Mouse (Mus musculus) heart, embryonic 15.5 days (tissue): Measurements from ENCODE around the gene Znhit2. TPM values are rescaled to one million over a fixed set of nuclear protein-coding genes. Genes with fewer than 3 reads are reported as not detected.

Source experiments
- ATAC-seq: fragments of 200-750 bp; cut with Nextera tagmentation; replicated peaks from 2 replicates; pipeline ENCODE4 v1.8.0; 2017; ENCODE audit warnings: low read depth, moderate TSS enrichment; ENCODE audit not compliant: insufficient number of reproducible peaks, insufficient read depth, low FRiP score
- H3K27ac ChIP-seq: fragments of 300-500 bp; sonication (generic); 2 replicates; pipeline ENCODE4 v1.5.1; 2015; ENCODE audit warnings: mild to moderate bottlenecking, inconsistent platforms
- H3K27me3 ChIP-seq: fragments of 300-500 bp; sonication (generic); 2 replicates; pipeline ENCODE4 v1.6.1; 2015; ENCODE audit warnings: inconsistent platforms
- H3K36me3 ChIP-seq: fragments of 300-500 bp; sonication (generic); 2 replicates; pipeline ENCODE4 v1.6.1; 2015; ENCODE audit warnings: mild to moderate bottlenecking, inconsistent platforms
- H3K4me1 ChIP-seq: fragments of 300-500 bp; sonication (generic); replicated peaks from 2 replicates; pipeline ENCODE4 v1.6.1; 2015; ENCODE audit warnings: inconsistent platforms
- H3K4me2 ChIP-seq: fragments of 300-500 bp; sonication (generic); 2 replicates; pipeline ENCODE4 v1.6.1; 2015; ENCODE audit warnings: inconsistent platforms, mild to moderate bottlenecking, moderate library complexity
- H3K4me3 ChIP-seq: fragments of 300-500 bp; sonication (generic); 2 replicates; pipeline ENCODE4 v1.5.1; 2015; ENCODE audit warnings: mild to moderate bottlenecking, inconsistent platforms
- H3K9ac ChIP-seq: fragments of 300-500 bp; sonication (generic); 2 replicates; pipeline ENCODE4 v1.6.1; 2015; ENCODE audit warnings: mild to moderate bottlenecking, inconsistent platforms
- H3K9me3 ChIP-seq: fragments of 300-500 bp; sonication (generic); replicated peaks from 2 replicates; pipeline ENCODE4 v1.6.1; 2016; ENCODE audit warnings: inconsistent platforms
- WGBS: fragments of 180-500 bp; shearing (Covaris S2); methylation state at CpG from one replicate; pipeline ENCODE4 v1.1.7; 2015; ENCODE audit warnings: mixed read lengths; 5-methylcytosine and 5-hydroxymethylcytosine counted together
- polyA plus RNA-seq: library from polyadenylated mRNA; unstranded; fragments of >200 nt; fragmentation: Nextera tagmentation; extraction: Ambion mirVana; gene quantifications from 2 replicates; pipeline ENCODE4 v1.2.1, GENCODE M21; 2015

Znhit2 gene
- polyA plus RNA-seq, 1 experiment from 2014 or later: 19.3 TPM

DNA sequence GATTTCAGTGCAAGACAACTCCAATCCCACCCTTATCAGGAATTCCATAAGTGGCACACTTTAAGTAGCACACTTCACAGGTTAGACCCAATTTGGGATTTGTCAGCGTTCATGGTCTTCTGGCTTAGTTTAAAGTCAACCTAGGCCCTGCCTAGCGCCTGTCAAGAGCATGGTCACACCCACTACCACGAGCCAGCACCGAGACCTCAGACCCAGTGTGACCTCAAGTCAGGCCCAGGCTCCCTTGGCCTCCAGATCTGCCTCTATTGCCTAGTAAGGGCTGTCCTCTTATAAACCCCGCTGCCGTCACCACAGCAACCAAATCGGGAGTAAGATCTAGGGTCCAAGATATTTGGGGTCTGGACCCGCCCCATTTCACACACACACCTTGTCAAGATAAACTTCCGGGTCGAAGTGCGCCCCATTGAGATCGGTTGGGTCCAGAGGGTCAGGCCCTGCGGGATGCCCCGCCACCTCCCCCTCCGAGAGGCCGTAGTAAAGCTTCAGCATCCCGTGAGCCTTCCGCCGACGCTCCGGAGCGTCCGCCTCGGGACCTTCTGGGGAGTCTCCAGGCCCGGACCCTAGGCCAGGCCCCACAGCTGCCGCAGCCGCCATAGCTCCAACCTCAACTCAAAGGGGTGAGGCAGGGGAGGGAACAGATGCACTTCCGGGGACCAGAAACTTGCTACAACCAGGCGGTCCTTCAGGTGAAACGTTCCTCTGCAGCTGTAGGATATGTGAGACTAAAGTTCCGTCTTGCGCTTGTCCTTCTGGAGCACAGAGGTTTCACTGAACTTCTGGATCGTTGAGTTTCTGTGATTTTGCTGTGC, 15.8 kb downstream of the Znhit2 start, which contains the start of gene Vps51:
Vps51 (minus strand) TSS at position 668 of the 830 bp plus-strand sequence.
- Histone ChIP-seq H3K4me3 (peak within 1 kb of the TSS; percentile 90), H3K4me2 (peak within 1 kb of the TSS; percentile 85), H3K4me1 (peaks cover 16% of the 10 kb centered on the region), H3K9me3 (no peaks in the 10 kb centered on the region), H3K36me3 (peaks cover 37% of the 10 kb centered on the region), H3K27ac (peak within 1 kb of the TSS; percentile 88), H3K27me3 (no peaks in the 10 kb centered on the region), H3K9ac (peak within 1 kb of the TSS; percentile 85)
- peak; percentile 77 for ATAC-seq
- 1% methylated on average over 33 of the region's 33 CpGs for WGBS

DNA sequence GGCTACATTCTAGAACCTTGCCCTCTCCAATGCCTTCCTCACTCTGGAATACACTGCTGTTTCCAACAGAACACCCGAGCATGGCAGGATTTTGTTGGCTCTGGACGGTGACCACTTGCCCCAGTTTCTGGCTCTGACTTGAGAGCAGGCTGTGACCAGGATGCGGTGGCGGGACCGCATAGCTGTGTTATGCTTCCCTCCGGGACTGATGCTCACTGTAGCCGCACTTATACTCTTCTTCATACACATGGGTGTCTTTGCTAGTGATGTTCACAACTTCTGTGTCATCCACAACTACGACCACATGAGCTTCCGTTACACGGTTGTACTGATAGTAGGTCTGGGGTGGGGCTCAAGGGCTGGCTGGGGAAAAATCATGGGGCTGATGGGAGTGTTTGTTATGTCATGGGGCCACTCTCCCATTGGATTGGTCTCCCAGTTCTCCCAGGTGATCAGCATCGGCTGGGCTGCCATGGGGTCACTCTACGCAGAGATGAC, 19.0 kb downstream of the Znhit2 start, which contains the start of gene Tmem262:
Tmem262 (plus strand) TSS at position 51 of the 498 bp plus-strand sequence.
- H3K27ac ChIP-seq: no peak within 1 kb of the TSS
- peaks cover 32% of the 10 kb centered on the region for H3K36me3 ChIP-seq
- peaks cover 26% of the 10 kb centered on the region for H3K4me1 ChIP-seq
- WGBS: 89% methylated on average over 12 of the region's 12 CpGs
- no peaks in the 10 kb centered on the region for H3K27me3 ChIP-seq
- no peak within 1 kb of the TSS for H3K9ac ChIP-seq
- H3K4me2 ChIP-seq: no peak within 1 kb of the TSS
- no peak for ATAC-seq
- no peak within 1 kb of the TSS for H3K4me3 ChIP-seq
- no peaks in the 10 kb centered on the region for H3K9me3 ChIP-seq

GRCm38 (mm10) chr19:6082156-6082555, 21.2 kb downstream of the Znhit2 start, which contains the start of gene Gm28374:
TSS of gene Gm28374 (minus strand) at chr19:6082256.
- H3K4me1 ChIP-seq: peaks cover 27% of the 10 kb centered on the region
- H3K4me2 ChIP-seq: no peak within 1 kb of the TSS
- H3K9me3 ChIP-seq: no peaks in the 10 kb centered on the region
- H3K36me3 ChIP-seq: peaks cover 34% of the 10 kb centered on the region
- ATAC-seq: no peak
- no peak within 1 kb of the TSS for H3K9ac ChIP-seq
- 86% methylated on average over 9 of the region's 9 CpGs for WGBS
- H3K4me3 ChIP-seq: no peak within 1 kb of the TSS
- no peak within 1 kb of the TSS for H3K27ac ChIP-seq
- H3K27me3 ChIP-seq: no peaks in the 10 kb centered on the region

DNA sequence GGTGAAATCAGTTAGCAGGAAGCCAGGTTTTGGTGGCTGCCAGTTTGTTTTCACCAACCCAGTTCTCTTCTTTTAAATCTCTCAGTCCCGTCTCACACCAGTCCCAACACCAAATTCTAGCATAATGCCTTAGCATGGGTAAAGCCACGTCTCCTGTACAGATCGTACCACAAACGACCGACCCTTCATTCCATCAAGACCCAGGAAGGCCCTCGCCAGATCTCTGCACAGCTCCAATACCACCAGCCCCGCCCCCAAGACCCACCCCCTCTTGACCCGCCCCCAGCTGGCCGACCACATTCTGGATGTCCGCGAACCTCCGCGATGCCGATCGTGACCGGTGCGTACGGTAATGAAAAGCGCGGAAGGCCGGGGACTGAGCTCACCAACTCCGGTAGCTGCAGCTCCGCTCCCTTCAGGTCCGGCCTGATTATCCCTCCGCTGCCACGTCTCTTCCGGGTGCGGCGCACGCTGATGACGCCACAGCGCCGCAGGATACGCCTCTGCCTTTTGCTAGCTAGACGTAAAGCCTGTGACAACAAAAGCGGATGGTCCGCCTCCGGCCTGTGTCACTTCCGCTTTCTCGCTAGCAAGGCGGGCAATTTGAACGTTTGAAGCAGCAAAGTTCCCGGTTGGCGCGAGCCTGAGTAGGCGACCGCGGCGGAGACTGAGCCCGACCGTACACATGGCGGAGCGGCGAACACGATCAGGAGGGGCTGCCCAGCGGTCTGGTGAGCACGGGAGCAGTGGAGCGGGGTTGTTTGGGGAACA, 23.7 kb downstream of the Znhit2 start, which contains the start of the genes Zfpl1 and Cdca5:
Zfpl1 (minus strand) TSS at position 479 of the 771 bp plus-strand sequence.
Cdca5 (plus strand) TSS at position 506 of the 771 bp plus-strand sequence.
- peak; percentile 88 for ATAC-seq
- Histone ChIP-seq H3K4me3 (peak within 1 kb of the TSS; percentile 87), H3K9me3 (no peaks in the 10 kb centered on the region), H3K27ac (peak within 1 kb of the TSS; percentile 66), H3K4me1 (peaks cover 23% of the 10 kb centered on the region), H3K36me3 (peaks cover 41% of the 10 kb centered on the region), H3K9ac (peak within 1 kb of the TSS; percentile 72), H3K4me2 (peak within 1 kb of the TSS; percentile 94), H3K27me3 (no peaks in the 10 kb centered on the region)
- under 1% methylated on average over 58 of the region's 58 CpGs for WGBS

- Histone ChIP-seq H3K9ac (peak overlapping the region; percentile 72), H3K4me1 (peaks cover 23% of the 10 kb centered on the region), H3K9me3 (no peaks in the 10 kb centered on the region), H3K4me2 (peak overlapping the region; percentile 94), H3K4me3 (peak overlapping the region; percentile 87), H3K36me3 (peaks cover 43% of the 10 kb centered on the region), H3K27ac (peak overlapping the region; percentile 66), H3K27me3 (no peaks in the 10 kb centered on the region)
- peak; percentile 54 for ATAC-seq
- under 1% methylated on average over 17 of the region's 17 CpGs for WGBS
Measured at GRCm38 (mm10) chr19:6085417-6085879, 24.5 kb downstream of the Znhit2 start.

DNA sequence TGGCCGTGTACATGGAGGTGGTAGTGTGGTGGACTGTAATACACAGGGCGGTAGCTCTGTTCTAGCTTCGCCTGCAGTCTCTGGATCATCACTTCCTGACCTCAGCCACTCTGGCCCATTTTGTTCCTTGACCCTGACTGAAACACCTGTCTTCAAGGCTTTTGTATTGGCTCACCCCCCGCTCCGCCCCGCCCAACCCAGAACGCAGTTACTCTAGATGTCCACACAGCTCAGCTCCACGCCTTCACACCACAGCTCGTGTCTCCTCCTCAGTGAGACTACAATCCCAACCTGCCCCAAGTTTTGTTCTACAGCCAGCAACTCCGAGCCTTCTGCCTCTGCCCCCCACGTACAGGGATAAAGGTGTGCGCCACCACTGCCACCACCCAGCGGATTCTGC, 27.8 kb downstream of the Znhit2 start:
- no peak for ATAC-seq
- H3K4me2 ChIP-seq: no peak overlapping the region
- 93% methylated on average over 13 of the region's 13 CpGs for WGBS
- no peaks in the 10 kb centered on the region for H3K27me3 ChIP-seq
- H3K9me3 ChIP-seq: no peaks in the 10 kb centered on the region
- H3K36me3 ChIP-seq: peaks cover 36% of the 10 kb centered on the region
- H3K4me3 ChIP-seq: no peak overlapping the region
- H3K27ac ChIP-seq: no peak overlapping the region
- peaks cover 18% of the 10 kb centered on the region for H3K4me1 ChIP-seq
- H3K9ac ChIP-seq: no peak overlapping the region

DNA sequence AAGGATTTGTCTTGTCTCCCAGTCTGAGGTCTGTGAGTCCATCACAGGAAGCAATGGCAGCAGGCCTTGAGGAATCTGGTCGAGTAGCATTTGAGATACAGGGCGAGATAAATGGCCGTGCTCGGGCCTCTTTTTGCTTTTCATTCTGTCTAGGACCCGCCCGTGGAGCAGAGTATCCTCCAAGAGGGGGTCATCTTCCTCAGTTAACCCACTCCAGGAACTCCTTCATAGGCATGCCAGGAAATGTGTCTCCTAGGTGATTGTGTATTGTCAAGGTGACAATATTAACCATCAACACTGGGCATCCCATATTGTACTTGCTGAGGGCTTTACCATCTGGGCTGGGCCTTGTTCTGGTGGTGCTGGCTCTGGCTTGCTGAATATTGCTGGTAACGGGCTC, 33.1 kb downstream of the Znhit2 start, which contains the start of gene AC131692.1:
AC131692.1 (plus strand) TSS at position 301 of the 400 bp plus-strand sequence.
- Histone ChIP-seq H3K27ac (no peak within 1 kb of the TSS), H3K27me3 (no peaks in the 10 kb centered on the region), H3K9me3 (no peaks in the 10 kb centered on the region), H3K4me3 (no peak within 1 kb of the TSS), H3K4me2 (no peak within 1 kb of the TSS), H3K36me3 (peaks cover 30% of the 10 kb centered on the region), H3K4me1 (no peaks in the 10 kb centered on the region), H3K9ac (no peak within 1 kb of the TSS)
- WGBS: 87% methylated on average over 7 of the region's 7 CpGs
- no peak for ATAC-seq

- 0 out of 2 replicates have a peak, but pooled peaks cover 6% of the 10 kb centered on the region for H3K36me3 ChIP-seq
- H3K4me3 ChIP-seq: no peak overlapping the region
- no peaks in the 10 kb centered on the region for H3K27me3 ChIP-seq
- H3K4me2 ChIP-seq: no peak overlapping the region
- no peak for ATAC-seq
- 75% methylated on average over 3 of the region's 3 CpGs for WGBS
- H3K9ac ChIP-seq: no peak overlapping the region
- no peaks in the 10 kb centered on the region for H3K9me3 ChIP-seq
- H3K27ac ChIP-seq: no peak overlapping the region
- no peaks in the 10 kb centered on the region for H3K4me1 ChIP-seq
Measured at GRCm38 (mm10) chr19:6097847-6098246, 36.9 kb downstream of the Znhit2 start.

DNA sequence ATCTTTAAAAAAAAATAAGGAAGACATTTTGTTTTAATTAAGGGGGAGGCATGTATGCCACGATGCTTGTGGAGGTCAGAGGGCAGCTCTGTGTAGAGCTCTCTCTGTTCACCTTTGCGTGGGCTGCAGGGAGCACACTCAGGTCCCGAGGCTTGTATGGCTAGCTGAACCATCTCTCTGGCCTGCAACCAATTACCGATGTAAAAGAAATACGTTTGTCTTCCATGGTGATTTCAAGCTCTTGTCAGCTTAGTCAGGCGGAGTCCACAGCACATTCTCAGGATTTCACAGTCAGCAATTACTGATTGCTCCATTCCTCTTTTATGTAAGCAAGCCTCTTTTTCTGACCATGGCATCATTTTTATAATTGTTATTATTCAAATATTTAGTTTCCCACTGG, 40.2 kb downstream of the Znhit2 start:
- no peak overlapping the region for H3K27ac ChIP-seq
- no peak overlapping the region for H3K4me3 ChIP-seq
- H3K9me3 ChIP-seq: no peaks in the 10 kb centered on the region
- H3K4me1 ChIP-seq: no peaks in the 10 kb centered on the region
- H3K4me2 ChIP-seq: no peak overlapping the region
- ATAC-seq: no peak
- no peaks in the 10 kb centered on the region for H3K36me3 ChIP-seq
- H3K27me3 ChIP-seq: no peaks in the 10 kb centered on the region
- WGBS: 73% methylated on average over 6 of the region's 6 CpGs
- H3K9ac ChIP-seq: no peak overlapping the region

GRCm38 (mm10) chr19:6102169-6102853, 41.3 kb downstream of the Znhit2 start:
- no peaks in the 10 kb centered on the region for H3K36me3 ChIP-seq
- H3K27me3 ChIP-seq: no peaks in the 10 kb centered on the region
- no peak overlapping the region for H3K4me2 ChIP-seq
- no peak overlapping the region for H3K4me3 ChIP-seq
- H3K9me3 ChIP-seq: no peaks in the 10 kb centered on the region
- H3K9ac ChIP-seq: no peak overlapping the region
- WGBS: 70% methylated on average over 6 of the region's 6 CpGs
- ATAC-seq: no peak
- no peak overlapping the region for H3K27ac ChIP-seq
- no peaks in the 10 kb centered on the region for H3K4me1 ChIP-seq
